Mouse (Mus musculus) olfactory bulb, adult 2 months (tissue): ENCODE measurements around the gene Wars. TPM values are rescaled to one million over a fixed set of nuclear protein-coding genes. Genes with fewer than 3 reads are reported as not detected.

Source experiments
- H3K27ac ChIP-seq: fragments of 200-500 bp; 2 replicates; pipeline ENCODE4 v1.5.1; 2012; ENCODE audit warnings: low read depth, low read length; ENCODE audit not compliant: insufficient read depth
- H3K4me1 ChIP-seq: fragments of 200-500 bp; 2 replicates; pipeline ENCODE4 v1.6.1; 2012; ENCODE audit warnings: low read length; ENCODE audit not compliant: control insufficient read depth, insufficient read depth
- H3K4me3 ChIP-seq: fragments of 200-500 bp; 2 replicates; pipeline ENCODE4 v1.5.1; 2012; ENCODE audit warnings: mild to moderate bottlenecking, low read depth, low read length, moderate library complexity; ENCODE audit not compliant: insufficient read depth
- CTCF ChIP-seq: fragments of 200-500 bp; IDR thresholded peaks from 2 replicates; pipeline ENCODE4 v1.5.1; 2012; ENCODE audit warnings: low read depth, mild to moderate bottlenecking, low read length, moderate library complexity; ENCODE audit not compliant: insufficient read depth
- POLR2A ChIP-seq: fragments of 200-500 bp; IDR thresholded peaks from 2 replicates; pipeline ENCODE4 v1.6.1; 2012; ENCODE audit warnings: mild to moderate bottlenecking, low read depth, low read length, moderate library complexity; ENCODE audit not compliant: insufficient read depth
- WGBS: fragments of 180-500 bp; shearing (Covaris S2); methylation state at CpG from one replicate; pipeline ENCODE4 v1.1.7; 2018; 5-methylcytosine and 5-hydroxymethylcytosine counted together
- polyA plus RNA-seq: library from polyadenylated mRNA; stranded (reverse); fragments of >200 nt; gene quantifications from 2 replicates; pipeline ENCODE4 v1.2.4, GENCODE M21; 2012; ENCODE audit warnings: low replicate concordance; ENCODE audit not compliant: missing spikeins, insufficient read depth, insufficient read length

Gene Wars
- polyA plus RNA-seq, 1 experiment = not detected

DNA sequence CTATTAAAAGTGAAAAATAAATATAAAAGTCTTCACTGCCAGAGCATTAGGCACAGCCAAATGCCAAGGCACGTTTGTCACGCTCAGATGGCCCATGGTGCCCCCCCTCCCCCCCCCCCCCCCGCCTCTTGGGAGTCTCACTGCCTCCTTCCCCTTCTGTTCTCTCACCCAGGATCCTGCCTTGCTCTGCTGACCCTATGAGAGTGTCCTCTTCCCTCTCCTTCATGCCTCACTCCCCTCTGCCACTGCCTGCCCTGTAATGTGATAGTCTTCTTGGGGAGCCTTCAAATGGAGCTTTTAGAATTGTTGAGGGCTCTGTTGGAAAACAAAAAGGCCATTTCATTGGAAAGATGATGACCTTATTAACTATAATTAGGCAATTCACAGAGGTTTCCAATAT, 38.1 kb upstream of the Wars start:
- TF ChIP-seq POLR2A (no peak), CTCF (no peak)

DNA sequence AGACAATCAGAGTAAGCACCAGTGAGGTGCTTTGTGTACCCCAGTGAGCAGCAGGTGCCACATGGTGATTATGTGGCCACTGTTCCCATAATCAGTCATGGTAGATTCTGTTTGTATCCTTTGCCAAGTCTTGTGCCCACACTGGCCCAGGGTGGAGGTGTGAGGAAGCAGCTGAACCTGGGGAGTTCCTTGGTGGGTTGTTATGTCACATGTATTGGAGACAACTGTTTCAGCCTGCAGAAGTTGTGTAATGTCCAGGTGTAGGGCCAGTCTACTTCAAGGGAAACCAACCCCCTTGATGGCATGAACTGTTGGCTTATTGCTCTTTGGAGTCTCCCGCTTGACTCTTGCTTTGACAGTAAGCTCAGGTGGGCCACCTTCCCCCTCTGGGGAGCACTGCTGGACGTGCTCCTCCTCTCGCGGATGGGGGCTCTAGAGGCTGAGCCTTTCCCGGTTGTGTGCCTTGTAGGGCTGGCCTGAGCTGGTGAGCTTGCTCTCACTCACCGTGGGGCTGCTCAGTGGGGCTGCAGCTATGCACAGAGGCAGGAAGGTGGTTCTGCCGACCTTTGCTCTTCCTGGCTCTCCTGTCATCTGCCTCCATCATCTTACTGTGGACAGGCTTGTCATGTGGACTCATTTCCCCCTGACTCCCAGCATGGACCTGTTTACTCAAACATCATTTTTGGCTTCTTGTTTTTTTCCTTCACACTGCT, 37.5 kb upstream of the Wars start:
- Histone ChIP-seq H3K27ac (no peak overlapping the region), H3K4me1 (peaks cover 19% of the 10 kb centered on the region), H3K4me3 (no peak overlapping the region)
- TF ChIP-seq CTCF = no peak
- TF ChIP-seq POLR2A = no peak
- 77% methylated on average over 7 of the region's 7 CpGs for WGBS

More for the DNA sequence above, 38.1 kb upstream of the Wars start:
- 55% methylated on average over 3 of the region's 3 CpGs for WGBS
- Histone ChIP-seq H3K27ac (no peak overlapping the region), H3K4me3 (no peak overlapping the region), H3K4me1 (peaks cover 22% of the 10 kb centered on the region)

DNA sequence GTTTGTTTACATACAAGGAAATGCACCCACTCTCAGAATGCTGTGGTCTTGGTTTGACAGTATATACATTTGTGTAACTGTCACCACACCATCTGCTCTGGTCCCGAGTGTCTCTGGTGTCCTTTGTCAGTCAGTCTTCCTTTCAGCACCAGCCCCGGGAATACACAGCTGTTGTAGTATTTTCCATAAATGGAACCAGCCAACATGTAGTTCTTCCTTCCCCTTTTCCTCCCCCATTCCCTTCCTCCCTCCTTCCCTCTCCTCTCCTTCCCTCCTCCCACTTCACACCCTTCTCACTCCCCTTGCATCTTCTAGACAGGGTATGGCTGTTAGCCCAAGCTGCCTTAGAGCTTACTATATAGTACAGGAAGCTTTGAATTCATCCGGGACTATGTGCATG, 35.5 kb upstream of the Wars start:
- TF ChIP-seq POLR2A (no peak), CTCF (no peak)
- H3K27ac ChIP-seq = no peak overlapping the region
- WGBS = 64% methylated on average over 3 of the region's 3 CpGs

DNA sequence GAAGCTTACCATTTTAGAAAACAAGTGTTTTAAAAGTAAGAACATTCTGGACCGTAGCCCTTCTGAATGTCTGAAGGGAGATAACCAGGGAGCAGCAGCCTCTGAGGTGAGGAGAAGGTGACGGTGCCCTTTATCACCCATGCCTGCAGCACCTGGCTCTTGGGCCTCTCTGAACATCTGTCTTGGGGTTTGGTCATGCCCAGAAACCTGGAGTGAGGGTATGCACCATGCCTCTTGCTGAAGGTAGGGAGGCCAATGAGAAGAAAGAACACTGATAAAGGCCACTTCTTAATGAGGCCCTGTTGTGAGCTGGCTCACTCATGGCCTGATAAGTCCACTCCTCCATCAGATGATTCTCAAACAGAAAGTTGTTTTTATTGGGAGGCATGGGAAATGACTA, 34.3 kb upstream of the Wars start:
- no peak overlapping the region for H3K4me3 ChIP-seq
- 100% methylated on average over 2 of the region's 2 CpGs for WGBS
- no peak overlapping the region for H3K27ac ChIP-seq
- no peak for TF ChIP-seq POLR2A
- no peak for TF ChIP-seq CTCF
- peaks cover 8% of the 10 kb centered on the region for H3K4me1 ChIP-seq

More for the DNA sequence above, 35.5 kb upstream of the Wars start:
- Histone ChIP-seq H3K4me1 (peaks cover 14% of the 10 kb centered on the region), H3K4me3 (no peak overlapping the region)

DNA sequence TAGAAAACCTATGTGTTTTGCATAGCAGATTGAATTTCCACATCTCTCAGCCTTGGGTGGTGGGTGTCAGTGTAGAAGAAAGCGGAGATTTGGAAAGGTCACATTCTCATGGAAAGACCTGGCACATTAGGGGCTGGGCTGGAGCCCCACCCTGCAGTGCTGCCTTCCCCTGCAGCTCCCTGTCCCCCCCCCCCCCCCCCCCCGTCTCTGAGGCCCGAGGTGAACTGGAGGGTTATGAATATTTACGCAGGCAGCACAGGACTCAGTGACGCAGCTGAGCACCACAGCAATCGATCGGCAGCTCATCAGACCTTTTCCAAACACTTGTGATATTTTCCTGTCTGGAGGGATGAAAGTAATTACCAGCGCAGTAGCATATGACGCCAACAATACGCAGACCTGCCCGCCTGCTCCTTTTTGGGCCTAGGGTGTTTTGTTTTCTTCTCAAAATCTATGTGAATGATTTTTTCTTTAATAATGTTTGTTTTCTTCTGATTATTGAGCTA, 32.7 kb upstream of the Wars start:
- no peak overlapping the region for H3K4me3 ChIP-seq
- no peak overlapping the region for H3K27ac ChIP-seq
- H3K4me1 ChIP-seq = peaks cover 7% of the 10 kb centered on the region
- TF ChIP-seq POLR2A = no peak
- no peak for TF ChIP-seq CTCF
- 75% methylated on average over 9 of the region's 11 CpGs for WGBS

DNA sequence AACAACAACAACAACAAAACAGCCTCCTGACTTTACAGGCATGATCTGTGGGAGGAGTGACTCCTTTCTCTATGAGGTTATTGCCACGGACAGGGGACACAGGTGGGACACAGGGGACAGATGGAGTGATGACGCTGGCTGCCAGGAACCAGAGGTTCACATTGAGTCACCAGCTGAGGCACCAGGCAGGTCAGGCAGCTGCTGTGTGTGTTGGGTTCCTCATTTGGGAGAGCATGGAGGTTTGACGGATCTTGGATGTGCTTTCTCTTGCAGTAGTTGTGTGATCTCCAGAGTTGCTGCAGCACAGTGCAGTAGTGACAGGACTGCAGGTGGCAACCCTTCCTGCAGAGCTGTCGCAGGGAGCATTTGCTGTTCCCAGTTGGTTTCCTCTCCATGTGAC, 24.8 kb upstream of the Wars start:
- no peak overlapping the region for H3K4me3 ChIP-seq
- TF ChIP-seq POLR2A = no peak
- no peak for TF ChIP-seq CTCF
- H3K4me1 ChIP-seq = peaks cover 34% of the 10 kb centered on the region
- WGBS = 70% methylated on average over 4 of the region's 4 CpGs
- no peak overlapping the region for H3K27ac ChIP-seq

DNA sequence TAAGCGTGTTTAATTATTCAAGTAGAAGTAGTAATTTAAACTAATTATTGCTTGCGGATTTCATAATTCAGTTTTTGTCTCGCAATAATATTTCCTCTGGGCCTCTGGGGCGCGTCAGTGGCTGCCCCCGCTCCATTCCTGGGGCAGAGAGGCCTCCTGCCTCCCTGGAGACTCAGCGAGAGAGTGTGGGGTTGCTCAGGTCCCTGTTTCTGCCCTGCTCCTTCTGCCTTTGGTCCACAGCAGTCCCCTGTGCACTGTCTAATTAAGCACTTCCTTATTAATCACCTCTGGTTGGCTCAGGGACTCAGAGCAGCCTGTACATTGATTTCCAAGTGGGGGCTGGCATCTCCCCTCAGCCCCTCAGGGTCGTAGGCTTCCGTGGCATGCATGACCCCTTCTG, 23.5 kb upstream of the Wars start:
- 58% methylated on average over 9 of the region's 9 CpGs for WGBS
- no peak overlapping the region for H3K4me3 ChIP-seq
- TF ChIP-seq CTCF (no peak), POLR2A (no peak)
- peaks cover 37% of the 10 kb centered on the region for H3K4me1 ChIP-seq
- H3K27ac ChIP-seq = no peak overlapping the region

DNA sequence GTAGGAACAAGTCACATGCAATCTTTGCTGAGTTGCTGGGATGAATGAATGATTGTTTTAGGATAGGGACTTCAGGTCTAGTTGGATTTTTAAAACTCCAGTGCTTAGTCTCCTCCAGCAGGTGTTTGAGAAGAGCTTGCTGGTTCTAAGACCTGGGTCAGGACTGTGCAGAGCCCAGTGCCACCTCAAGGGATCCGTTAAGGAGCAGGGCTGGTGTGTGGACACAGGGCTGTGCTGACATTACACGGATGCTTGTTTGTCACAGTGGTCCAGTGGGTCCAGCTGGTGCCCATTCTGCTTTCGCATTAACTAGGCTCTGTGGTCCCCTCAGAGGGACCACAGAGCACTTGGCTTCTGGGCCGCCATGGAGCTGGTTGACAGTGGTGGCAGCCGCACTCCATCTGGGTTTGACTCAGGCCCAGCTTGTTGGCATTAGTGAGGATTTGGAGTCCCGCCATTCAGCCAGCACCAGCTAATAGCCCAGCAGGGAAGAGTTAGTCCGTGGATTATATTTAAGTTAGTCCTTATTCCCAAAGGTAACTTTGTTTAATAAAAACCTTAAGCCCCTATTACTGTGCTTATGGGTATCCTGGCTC, 22.6 kb upstream of the Wars start:
- no peak for TF ChIP-seq POLR2A
- TF ChIP-seq CTCF = no peak
- Histone ChIP-seq H3K4me3 (no peak overlapping the region), H3K4me1 (peaks cover 37% of the 10 kb centered on the region), H3K27ac (peak overlapping the region; percentile 63)
- 51% methylated on average over 7 of the region's 7 CpGs for WGBS

DNA sequence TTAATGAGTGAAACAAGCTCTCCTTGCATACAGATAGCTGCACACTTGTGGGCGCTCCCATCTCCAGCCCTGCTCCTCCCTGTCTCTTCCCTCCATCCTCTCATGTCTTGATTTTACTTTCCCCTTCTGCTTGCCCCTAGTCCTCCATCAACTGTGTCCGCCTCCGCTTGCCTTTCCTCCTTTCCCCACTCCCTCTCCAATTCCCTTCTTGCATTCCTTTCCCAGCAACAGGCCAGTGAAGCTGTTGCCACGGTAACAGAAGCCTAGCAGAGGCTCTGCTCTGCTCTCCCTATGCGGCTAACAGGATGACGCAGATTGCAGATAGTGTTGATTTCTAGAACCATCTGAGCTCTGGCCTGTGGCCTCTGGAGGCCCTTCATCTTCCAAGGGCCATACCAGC, 21.9 kb upstream of the Wars start:
- Histone ChIP-seq H3K4me1 (peaks cover 37% of the 10 kb centered on the region), H3K27ac (peak overlapping the region; percentile 63), H3K4me3 (no peak overlapping the region)
- 26% methylated on average over 6 of the region's 6 CpGs for WGBS
- TF ChIP-seq CTCF = no peak
- TF ChIP-seq POLR2A = no peak
